Mouse (Mus musculus) embryonic facial prominence, embryonic 14.5 days (tissue): ENCODE data around the gene Klk1b11. TPM values are rescaled to one million over a fixed set of nuclear protein-coding genes. Genes with fewer than 3 reads are reported as not detected.
"Not testable (repeated sequence)": the region's sequence is repeated elsewhere in the genome, so short reads cannot be mapped to it uniquely, and the experiment has no call there.

Experiments used
- ATAC-seq: fragments of 200-750 bp; cut with Nextera tagmentation; 2 replicates; pipeline ENCODE4 v1.8.0; 2017; ENCODE audit warnings: low read depth, moderate number of reproducible peaks, moderate TSS enrichment
- DNase-seq: peaks from one replicate; pipeline ENCODE4 v3.0.0-alpha.2; 2015; ENCODE audit warnings: low spot score
- H3K27ac ChIP-seq: fragments of 300-500 bp; sonication (generic); replicated peaks from 2 replicates; pipeline ENCODE4 v1.5.1; 2014; ENCODE audit warnings: low read depth, mild to moderate bottlenecking, low read length, moderate library complexity
- H3K27me3 ChIP-seq: fragments of 300-500 bp; sonication (generic); replicated peaks from 2 replicates; pipeline ENCODE4 v1.6.1; 2014; ENCODE audit warnings: low read length; ENCODE audit not compliant: control insufficient read depth, insufficient read depth
- H3K36me3 ChIP-seq: fragments of 300-500 bp; sonication (generic); 2 replicates; pipeline ENCODE4 v1.6.1; 2014; ENCODE audit warnings: low read length, mixed read lengths; ENCODE audit not compliant: control insufficient read depth, insufficient read depth
- H3K4me1 ChIP-seq: fragments of 300-500 bp; sonication (generic); 2 replicates; pipeline ENCODE4 v1.6.1; 2014; ENCODE audit warnings: antibody characterized with exemption, low read length; ENCODE audit not compliant: control insufficient read depth, insufficient read depth
- H3K4me2 ChIP-seq: fragments of 300-500 bp; sonication (generic); 2 replicates; pipeline ENCODE4 v1.6.1; 2014; ENCODE audit warnings: low read depth, mild to moderate bottlenecking, low read length, moderate library complexity, mixed read lengths
- H3K4me3 ChIP-seq: fragments of 300-500 bp; sonication (generic); 2 replicates; pipeline ENCODE4 v1.5.1; 2014; ENCODE audit warnings: low read depth, mild to moderate bottlenecking, low read length
- H3K9ac ChIP-seq: fragments of 300-500 bp; sonication (generic); 2 replicates; pipeline ENCODE4 v1.6.1; 2014; ENCODE audit warnings: low read depth, mild to moderate bottlenecking, low read length, moderate library complexity, mixed read lengths
- H3K9me3 ChIP-seq: fragments of 300-500 bp; sonication (generic); 2 replicates; pipeline ENCODE4 v1.6.1; 2016; ENCODE audit warnings: low read length; ENCODE audit not compliant: control insufficient read depth
- WGBS: fragments of 180-500 bp; shearing (Covaris S2); extraction: QIAGEN DNeasy Blood & Tissue Kit; methylation state at CpG from one replicate; pipeline ENCODE4 v1.1.7; 2014; 5-methylcytosine and 5-hydroxymethylcytosine counted together
- polyA plus RNA-seq: library from polyadenylated mRNA; unstranded; fragments of >200 nt; fragmentation: Nextera tagmentation; extraction: Ambion mirVana; gene quantifications from 2 replicates; pipeline ENCODE4 v1.2.1, GENCODE M21; 2014

Gene Klk1b11
- not detected in 2 replicates for polyA plus RNA-seq

DNA sequence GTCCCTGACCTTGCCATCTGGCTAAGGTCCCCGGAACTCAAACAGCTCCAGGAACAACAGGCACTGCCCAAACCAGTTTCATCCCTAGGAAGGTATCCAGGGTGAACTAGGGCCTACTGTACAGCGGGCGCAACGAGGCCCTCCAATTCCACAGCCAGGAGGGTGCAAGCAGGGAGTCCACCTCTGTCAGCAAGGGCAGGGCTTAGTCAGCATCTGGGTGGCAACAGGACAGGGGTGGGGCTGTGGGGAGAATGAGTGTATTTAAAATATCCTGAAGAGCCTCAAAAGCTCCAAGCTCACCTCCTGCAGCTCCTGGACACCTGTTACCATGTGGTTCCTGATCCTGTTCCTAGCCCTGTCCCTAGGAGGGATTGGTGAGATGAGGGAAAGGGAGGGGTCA is at the start of gene Klk1b11:
TSS of gene Klk1b11 (plus strand) at position 301 of the 400 bp plus-strand sequence.
- not testable (repeated sequence) for H3K36me3 ChIP-seq, H3K9ac ChIP-seq, DNase-seq, H3K4me1 ChIP-seq, H3K27me3 ChIP-seq, ATAC-seq, H3K9me3 ChIP-seq, H3K27ac ChIP-seq, H3K4me2 ChIP-seq, H3K4me3 ChIP-seq
- 91% methylated on average over 4 of the region's 4 CpGs for WGBS

DNA sequence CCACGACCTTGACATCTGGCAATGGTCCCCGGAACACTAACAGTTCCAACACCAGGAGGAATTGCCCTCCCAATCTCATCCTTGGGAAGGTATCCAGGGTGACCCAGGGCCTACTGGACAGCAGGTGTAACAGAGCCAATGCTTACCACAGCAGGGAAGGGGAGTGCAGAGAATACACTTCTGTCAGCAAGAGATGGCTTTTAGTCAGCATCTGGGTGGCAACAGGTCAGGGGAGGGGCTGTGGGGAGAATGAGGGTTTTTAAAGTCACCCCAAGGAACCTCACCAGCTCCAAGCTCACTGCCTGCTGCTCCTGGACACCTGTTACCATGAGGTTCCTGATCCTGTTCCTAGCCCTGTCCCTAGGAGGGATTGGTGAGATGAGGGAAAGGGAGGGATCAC is 45.3 kb upstream of the Klk1b11 start, which contains the start of gene Klk1b8:
TSS of gene Klk1b8 (plus strand) at position 301 of the 400 bp plus-strand sequence.
- H3K4me3 ChIP-seq, result no peak within 1 kb of the TSS
- no peaks in the 10 kb centered on the region for H3K36me3 ChIP-seq
- WGBS, result 87% methylated on average over 2 of the region's 2 CpGs
- DNase-seq (no peak), ATAC-seq (no peak)
- H3K27ac ChIP-seq, result no peak within 1 kb of the TSS
- no peaks in the 10 kb centered on the region for H3K4me1 ChIP-seq
- no peaks in the 10 kb centered on the region for H3K27me3 ChIP-seq
- no peak within 1 kb of the TSS for H3K9ac ChIP-seq
- H3K9me3 ChIP-seq, result no peaks in the 10 kb centered on the region
- H3K4me2 ChIP-seq, result no peak within 1 kb of the TSS

DNA sequence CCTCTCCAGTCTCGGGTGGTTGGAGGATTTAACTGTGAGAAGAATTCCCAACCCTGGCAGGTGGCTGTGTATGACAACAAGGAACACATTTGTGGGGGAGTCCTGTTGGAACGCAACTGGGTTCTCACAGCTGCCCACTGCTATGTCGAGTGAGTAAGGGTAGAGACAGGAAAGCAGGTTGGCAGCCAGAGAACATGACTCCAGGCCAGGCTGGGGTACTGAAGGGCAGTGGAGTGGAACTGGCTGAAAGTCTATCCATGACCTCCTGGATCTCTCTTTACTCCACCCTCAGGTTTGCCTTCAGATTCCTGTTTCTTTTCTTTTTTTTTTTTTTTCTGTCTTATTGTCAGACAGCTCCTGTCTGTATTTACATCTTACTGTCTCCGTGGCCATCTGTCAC is 43.0 kb upstream of the Klk1b11 start:
- H3K9ac ChIP-seq, result no peak overlapping the region
- no peaks in the 10 kb centered on the region for H3K27me3 ChIP-seq
- ATAC-seq (no peak), DNase-seq (no peak)
- no peak overlapping the region for H3K4me3 ChIP-seq
- H3K9me3 ChIP-seq, result no peaks in the 10 kb centered on the region
- WGBS, result 59% methylated on average over 4 of the region's 4 CpGs
- no peak overlapping the region for H3K27ac ChIP-seq
- H3K4me1 ChIP-seq, result no peaks in the 10 kb centered on the region
- no peak overlapping the region for H3K4me2 ChIP-seq
- H3K36me3 ChIP-seq, result no peaks in the 10 kb centered on the region

DNA sequence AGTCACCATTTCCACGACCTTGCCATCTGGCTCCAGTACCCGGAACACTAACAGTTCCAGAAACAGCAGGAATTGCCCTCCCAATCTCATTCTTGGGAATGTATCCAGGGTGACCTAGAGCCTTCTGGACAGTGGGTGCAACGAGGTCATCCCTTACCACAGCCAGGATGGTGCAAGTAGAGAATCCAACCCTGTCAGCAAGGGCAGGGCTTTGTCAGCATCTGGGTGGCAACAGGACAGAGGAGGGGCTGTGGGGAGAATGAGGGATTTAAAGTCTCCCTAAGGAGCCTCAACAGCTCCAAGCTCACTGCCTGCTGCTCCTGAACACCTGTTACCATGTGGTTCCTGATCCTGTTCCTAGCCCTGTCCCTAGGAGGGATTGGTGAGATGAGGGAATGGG is 29.2 kb upstream of the Klk1b11 start, which contains the start of gene Klk1b1:
TSS of gene Klk1b1 (plus strand) at position 301 of the 400 bp plus-strand sequence.
- WGBS, result 67% methylated on average over 3 of the region's 3 CpGs
- no peak for DNase-seq
- H3K27ac ChIP-seq, result no peak within 1 kb of the TSS
- H3K9ac ChIP-seq, result no peak within 1 kb of the TSS
- H3K36me3 ChIP-seq, result no peaks in the 10 kb centered on the region
- H3K4me3 ChIP-seq, result no peak within 1 kb of the TSS
- no peak for ATAC-seq
- no peaks in the 10 kb centered on the region for H3K27me3 ChIP-seq
- H3K4me2 ChIP-seq, result no peak within 1 kb of the TSS
- H3K9me3 ChIP-seq, result no peaks in the 10 kb centered on the region
- no peaks in the 10 kb centered on the region for H3K4me1 ChIP-seq

DNA sequence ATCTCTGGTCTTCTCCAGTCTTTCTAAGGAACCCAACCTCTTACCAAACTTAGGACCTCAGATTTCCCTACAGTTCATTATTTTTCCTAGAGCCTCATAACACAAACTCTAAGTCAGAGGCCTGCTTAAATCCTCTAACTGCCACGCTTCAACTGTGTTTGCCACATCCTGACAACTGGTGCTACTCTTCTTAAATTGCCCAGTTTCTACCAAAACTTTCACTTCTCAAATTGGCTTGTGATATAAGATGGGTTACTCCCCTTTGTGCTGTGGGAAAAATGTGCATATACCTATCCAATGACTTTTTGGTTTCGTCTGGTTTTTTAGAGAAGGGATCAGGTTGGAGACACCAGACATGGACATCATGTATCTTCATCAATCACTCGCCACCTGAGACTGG is 28.6 kb upstream of the Klk1b11 start:
- Histone ChIP-seq H3K4me3 (no peak overlapping the region), H3K27me3 (no peaks in the 10 kb centered on the region), H3K4me2 (no peak overlapping the region), H3K4me1 (no peaks in the 10 kb centered on the region), H3K27ac (no peak overlapping the region), H3K9ac (no peak overlapping the region), H3K36me3 (no peaks in the 10 kb centered on the region), H3K9me3 (no peaks in the 10 kb centered on the region)
- WGBS, result 79% methylated on average over 3 of the region's 3 CpGs
- ATAC-seq, result no peak
- DNase-seq, result no peak

DNA sequence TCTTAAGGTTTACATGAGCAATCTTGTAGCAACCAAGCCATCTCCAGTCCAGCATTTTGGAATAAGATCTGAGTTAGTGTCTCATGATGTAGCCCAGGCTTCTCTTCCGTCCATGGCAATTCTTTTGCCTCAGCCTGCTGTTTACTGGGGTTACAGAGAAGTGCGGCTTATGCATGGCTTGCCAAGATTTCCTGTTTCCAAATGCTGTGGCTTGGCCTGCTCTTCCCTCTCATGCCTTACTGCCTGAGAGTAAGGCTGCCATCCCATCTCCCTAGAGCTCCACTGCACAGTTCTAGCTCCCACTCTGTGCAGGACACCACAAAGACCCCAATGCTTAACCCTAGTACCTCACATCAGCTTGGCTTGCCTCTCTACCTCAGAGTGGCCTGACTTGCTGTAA is 28.1 kb upstream of the Klk1b11 start:
- Histone ChIP-seq H3K4me3 (no peak overlapping the region), H3K9me3 (no peaks in the 10 kb centered on the region), H3K27me3 (no peaks in the 10 kb centered on the region), H3K9ac (no peak overlapping the region), H3K4me1 (no peaks in the 10 kb centered on the region), H3K36me3 (no peaks in the 10 kb centered on the region), H3K4me2 (no peak overlapping the region), H3K27ac (no peak overlapping the region)
- DNase-seq (no peak), ATAC-seq (no peak)
- 62% methylated on average over 2 of the region's 2 CpGs for WGBS

DNA sequence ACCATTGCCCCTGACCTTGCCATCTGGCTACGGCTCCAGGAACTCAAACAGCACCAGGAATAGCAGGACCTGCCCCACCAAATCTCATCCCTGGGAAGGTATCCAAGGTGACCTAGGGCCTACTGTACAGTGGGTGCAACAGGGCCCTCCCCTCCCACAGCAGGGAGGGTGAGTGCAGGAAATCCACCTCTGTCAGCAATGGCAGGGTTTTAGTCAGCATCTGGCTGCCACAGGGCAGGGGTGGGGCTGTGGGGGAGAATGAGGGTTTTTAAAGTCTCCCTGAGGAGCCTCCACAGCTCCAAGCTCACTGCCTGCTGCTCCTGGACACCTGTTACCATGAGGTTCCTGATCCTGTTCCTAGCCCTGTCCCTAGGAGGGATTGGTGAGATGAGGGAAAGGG is 19.9 kb upstream of the Klk1b11 start, which contains the start of gene Klk1b9:
TSS of gene Klk1b9 (plus strand) at position 301 of the 400 bp plus-strand sequence.
- 88% methylated on average over 1 of the region's 1 CpGs for WGBS
- not testable (repeated sequence) for H3K27me3 ChIP-seq, DNase-seq, H3K4me2 ChIP-seq, H3K4me3 ChIP-seq, H3K36me3 ChIP-seq, H3K9me3 ChIP-seq, H3K9ac ChIP-seq, ATAC-seq, H3K27ac ChIP-seq, H3K4me1 ChIP-seq

DNA sequence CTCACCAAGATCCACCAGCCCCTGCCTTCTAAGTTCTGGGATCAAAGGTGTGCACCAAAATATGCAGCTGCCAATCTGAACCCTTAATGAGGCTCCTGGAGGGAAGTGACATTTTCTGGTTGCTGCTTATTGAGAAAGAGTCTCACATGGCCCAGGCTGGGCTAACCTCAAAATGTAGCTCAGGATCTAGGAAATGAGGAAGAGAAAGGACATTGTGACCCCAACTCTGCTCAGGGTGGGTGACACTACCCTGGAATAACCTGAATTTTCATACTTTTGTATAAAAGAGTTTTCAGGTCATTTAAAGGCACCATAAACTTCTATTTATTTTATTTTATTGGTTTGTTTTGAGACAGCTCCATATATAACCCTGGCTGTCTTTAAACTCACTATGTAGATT is 10.0 kb upstream of the Klk1b11 start:
- ATAC-seq, result no peak
- Histone ChIP-seq H3K4me2 (no peak overlapping the region), H3K36me3 (no peaks in the 10 kb centered on the region), H3K9ac (no peak overlapping the region), H3K4me1 (no peaks in the 10 kb centered on the region), H3K4me3 (no peak overlapping the region), H3K27me3 (no peaks in the 10 kb centered on the region), H3K9me3 (no peaks in the 10 kb centered on the region), H3K27ac (no peak overlapping the region)
- no peak for DNase-seq

DNA sequence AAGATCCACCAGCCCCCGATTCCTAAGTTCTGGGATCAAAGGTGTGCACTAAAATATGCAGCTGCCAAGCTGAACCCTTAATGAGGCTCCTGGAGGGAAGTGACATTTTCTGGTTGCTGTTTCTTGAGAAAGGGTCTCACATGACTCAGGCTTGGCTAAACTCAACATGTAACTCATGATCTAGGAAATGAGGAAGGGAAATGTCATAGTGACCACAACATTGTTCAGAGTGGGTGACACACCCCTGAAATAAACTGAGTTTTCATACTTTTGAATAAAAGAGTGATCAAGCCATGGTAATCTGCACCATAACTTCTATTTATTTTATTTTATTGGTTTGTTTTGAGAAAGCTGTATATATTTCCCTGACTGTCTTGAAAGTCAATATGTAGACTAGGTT is 856 bp upstream of the Klk1b11 start:
- not testable (repeated sequence) for H3K9ac ChIP-seq, DNase-seq, H3K4me2 ChIP-seq, ATAC-seq, H3K36me3 ChIP-seq, H3K27ac ChIP-seq, H3K4me3 ChIP-seq, H3K27me3 ChIP-seq, H3K4me1 ChIP-seq, H3K9me3 ChIP-seq
- 65% methylated on average over 1 of the region's 1 CpGs for WGBS
